Mouse (Mus musculus): ENCODE data around the gene Fanci.

DNA sequence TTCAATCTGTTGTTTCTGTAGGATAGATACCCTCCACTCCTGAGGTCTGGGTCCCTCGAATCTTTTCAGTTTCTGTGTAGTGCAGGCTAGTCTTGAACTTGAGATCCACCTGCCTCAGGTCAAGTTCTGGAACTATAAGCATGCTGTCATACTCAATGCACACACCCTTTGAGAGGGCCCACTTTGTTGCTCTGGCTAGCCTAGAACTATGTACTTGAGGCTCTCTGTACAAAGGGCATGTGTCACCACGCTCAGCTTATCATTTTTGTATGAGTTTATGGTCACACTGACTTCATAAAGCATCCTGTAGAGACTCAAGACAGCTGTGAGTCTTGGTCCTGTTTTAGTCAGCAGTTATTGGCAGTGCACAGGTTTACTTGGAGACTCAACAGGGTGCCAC is 55.3 kb downstream of the Fanci start:
- no peak for TF ChIP-seq CTCF (IDR thresholded peaks at IDR 0.05; ENCODE audit: low read depth)
- no peak for TF ChIP-seq EP300 (optimal IDR thresholded peaks at IDR 0.05)
